Mouse (Mus musculus) liver, embryonic 11.5 days (tissue): ENCODE data around the gene Kank1. TPM values are rescaled to one million over a fixed set of nuclear protein-coding genes. Genes with fewer than 3 reads are reported as not detected.
"Not testable (repeated sequence)": the region's sequence is repeated elsewhere in the genome, so short reads cannot be mapped to it uniquely, and the experiment has no call there.

ENCODE experiments used
- ATAC-seq: fragments of 200-750 bp; cut with Nextera tagmentation; replicated peaks from 2 replicates; pipeline ENCODE4 v1.8.0; 2017; ENCODE audit warnings: moderate number of reproducible peaks, mild to moderate bottlenecking, moderate TSS enrichment, moderate library complexity; ENCODE audit not compliant: low FRiP score
- DNase-seq: peaks from one replicate; pipeline ENCODE4 v3.0.0-alpha.2; 2017; ENCODE audit warnings: low spot score
- H3K27ac ChIP-seq: fragments of 300-500 bp; sonication (generic); 2 replicates; pipeline ENCODE4 v1.5.1; 2014; ENCODE audit warnings: mild to moderate bottlenecking, low read depth, low read length, control low read depth
- H3K27me3 ChIP-seq: fragments of 300-500 bp; sonication (generic); replicated peaks from 2 replicates; pipeline ENCODE4 v1.6.1; 2014; ENCODE audit warnings: low read length, mixed read lengths; ENCODE audit not compliant: control insufficient read depth, insufficient read depth
- H3K36me3 ChIP-seq: fragments of 300-500 bp; sonication (generic); 2 replicates; pipeline ENCODE4 v1.6.1; 2014; ENCODE audit warnings: mild to moderate bottlenecking, low read length, moderate library complexity, mixed read lengths; ENCODE audit not compliant: control insufficient read depth, insufficient read depth
- H3K4me1 ChIP-seq: fragments of 300-500 bp; sonication (generic); replicated peaks from 2 replicates; pipeline ENCODE4 v1.6.1; 2014; ENCODE audit warnings: low read length, mixed read lengths; ENCODE audit not compliant: control insufficient read depth, insufficient read depth
- H3K4me2 ChIP-seq: fragments of 300-500 bp; sonication (generic); 2 replicates; pipeline ENCODE4 v1.6.1; 2014; ENCODE audit warnings: mild to moderate bottlenecking, control low read depth, moderate library complexity
- H3K4me3 ChIP-seq: fragments of 300-500 bp; sonication (generic); 2 replicates; pipeline ENCODE4 v1.5.1; 2014; ENCODE audit warnings: low read depth, low read length, control low read depth
- H3K9ac ChIP-seq: fragments of 300-500 bp; sonication (generic); 2 replicates; pipeline ENCODE4 v1.6.1; 2014; ENCODE audit warnings: low read depth, low read length, control low read depth
- H3K9me3 ChIP-seq: fragments of 300-500 bp; sonication (generic); 2 replicates; pipeline ENCODE4 v1.6.1; 2016; ENCODE audit warnings: low read length, inconsistent platforms, mixed read lengths; ENCODE audit not compliant: control insufficient read depth
- WGBS: fragments of 180-500 bp; shearing (Covaris S2); extraction: QIAGEN DNeasy Blood & Tissue Kit; methylation state at CpG from one replicate; pipeline ENCODE4 v1.1.7; 2014; 5-methylcytosine and 5-hydroxymethylcytosine counted together
- polyA plus RNA-seq: library from polyadenylated mRNA; unstranded; fragments of >200 nt; fragmentation: Nextera tagmentation; extraction: Ambion mirVana; gene quantifications from 2 replicates; pipeline ENCODE4 v1.2.1, GENCODE M21; 2014

Gene Kank1
- polyA plus RNA-seq, 1 experiment from 2014 or later = 14.1 TPM

- no peak overlapping the region for H3K4me3 ChIP-seq
- no peaks in the 10 kb centered on the region for H3K4me1 ChIP-seq
- no peak overlapping the region for H3K9ac ChIP-seq
- no peak overlapping the region for H3K27ac ChIP-seq
- no peaks in the 10 kb centered on the region; the same call in 1 of the 2 replicates for H3K9me3 ChIP-seq
- H3K4me2 ChIP-seq = no peak overlapping the region
- 81% methylated on average over 20 of the region's 20 CpGs for WGBS
- DNase-seq (no peak), ATAC-seq (no peak)
- H3K27me3 ChIP-seq = no peaks in the 10 kb centered on the region
- no peaks in the 10 kb centered on the region for H3K36me3 ChIP-seq
Observed at GRCm38 (mm10) chr19:25461553-25462320, 225.0 kb downstream of the Kank1 start.

GRCm38 (mm10) chr19:25475806-25476205 lies 239.0 kb downstream of the Kank1 start:
- H3K27ac ChIP-seq, H3K4me1 ChIP-seq, H3K27me3 ChIP-seq, H3K9me3 ChIP-seq, H3K4me2 ChIP-seq, ATAC-seq, H3K4me3 ChIP-seq, H3K9ac ChIP-seq, H3K36me3 ChIP-seq, DNase-seq: not testable (repeated sequence)
- WGBS = 62% methylated on average over 4 of the region's 4 CpGs

DNA sequence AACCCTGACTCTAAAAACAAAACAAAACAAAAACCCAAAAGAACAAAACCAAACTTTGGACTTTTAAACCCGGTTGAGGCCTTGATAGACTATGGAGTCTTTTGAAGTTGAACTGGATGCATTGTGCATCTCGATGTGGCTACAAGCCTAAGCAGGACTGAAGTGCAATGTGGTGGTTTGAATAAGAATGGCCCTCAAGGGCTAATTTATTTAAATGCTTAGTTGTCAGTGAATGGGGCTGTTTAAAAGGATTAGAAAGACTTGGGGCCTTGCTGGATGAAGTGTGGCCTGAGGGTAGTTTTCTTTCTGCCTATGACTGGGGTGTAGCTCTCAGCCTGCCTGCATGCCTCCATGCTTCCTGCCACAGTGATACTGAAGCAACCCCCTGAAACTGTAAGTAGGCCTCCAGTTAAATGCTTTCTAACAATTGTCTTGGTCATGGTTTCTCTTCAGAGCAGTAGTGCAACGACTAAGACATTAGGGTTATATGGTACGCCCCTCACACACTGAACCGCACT lies 242.4 kb downstream of the Kank1 start:
- ATAC-seq = no peak
- Histone ChIP-seq H3K9ac (no peak overlapping the region), H3K36me3 (no peaks in the 10 kb centered on the region), H3K4me1 (no peaks in the 10 kb centered on the region), H3K4me3 (no peak overlapping the region), H3K9me3 (no peaks in the 10 kb centered on the region), H3K4me2 (no peak overlapping the region), H3K27me3 (no peaks in the 10 kb centered on the region), H3K27ac (no peak overlapping the region)
- DNase-seq = no peak
- WGBS = 83% methylated on average over 5 of the region's 5 CpGs

DNA sequence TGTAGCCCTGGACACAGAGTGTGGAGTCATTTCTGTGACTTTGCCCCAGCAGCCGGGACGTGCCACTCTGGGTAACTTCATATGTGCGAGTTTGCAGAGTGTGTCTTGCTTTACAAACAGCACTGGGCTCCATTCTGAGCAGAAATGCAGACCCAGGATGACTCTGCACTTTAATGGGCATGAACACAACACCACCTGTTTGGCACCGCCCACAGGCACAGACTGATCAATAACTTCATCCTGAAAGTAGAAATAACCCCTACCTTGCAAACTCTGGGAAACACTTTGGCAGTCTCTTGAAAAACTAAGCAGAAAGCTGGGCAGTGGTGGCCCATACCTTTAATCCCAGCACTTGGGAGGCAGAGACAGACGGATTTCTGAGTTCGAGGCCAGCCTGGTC lies 244.0 kb downstream of the Kank1 start:
- no peak overlapping the region for H3K4me3 ChIP-seq
- H3K9ac ChIP-seq = no peak overlapping the region
- ATAC-seq = no peak
- no peak for DNase-seq
- H3K9me3 ChIP-seq = no peaks in the 10 kb centered on the region
- WGBS = 77% methylated on average over 6 of the region's 6 CpGs
- peaks cover 2% of the 10 kb centered on the region for H3K27me3 ChIP-seq
- no peaks in the 10 kb centered on the region for H3K36me3 ChIP-seq
- no peaks in the 10 kb centered on the region for H3K4me1 ChIP-seq
- no peak overlapping the region for H3K27ac ChIP-seq
- H3K4me2 ChIP-seq = no peak overlapping the region

Other genes with a start within 250 kb of the Kank1 start
- gene Dock8, start 237.4 kb upstream of the Kank1 start, polyA plus RNA-seq = 17.2 and 17.6 TPM in 2 replicates